ENCODE assay signal across 23 mouse cellular contexts in genomic region chr7:44280959-44281358, GRCm38 (mm10). TPM values are rescaled to one million over a fixed set of nuclear protein-coding genes. Genes with fewer than 3 reads are reported as not detected.
DNase-seq lines count a peak whose midpoint lies in the region; TF ChIP-seq lines count a peak whose summit lies in the region.
"Had no signal": no experiment of that assay in that cellular context is flagged by ENCODE, and none has a peak within 500 bp of the region (broad histone marks: within the 10 kb centered on the region; RNA-seq: fewer than 3 reads in every experiment).

No protein-coding gene starts in this region.

- H3K79me2 ChIP-seq in C2C12 (ENCODE audit: control insufficient read depth, insufficient read depth) = no peaks in the 10 kb centered on the region
- no peaks in the 10 kb centered on the region for H3K79me2 ChIP-seq in myocyte (ENCODE audit: control insufficient read depth, insufficient read depth)

- H3K4me2 ChIP-seq in myocyte (ENCODE audit: low read depth) = no peak overlapping the region
- H3K4me2 ChIP-seq: embryonic facial prominence, embryonic 13.5 days; heart, embryonic 13.5 days; limb, embryonic 15.5 days; stomach, embryonic 15.5 days had no signal

- H3ac ChIP-seq in C2C12 (ENCODE audit: control insufficient read depth, insufficient read length, low read depth) = no peak overlapping the region
- H3ac ChIP-seq in myocyte (ENCODE audit: control insufficient read depth, insufficient read length) = no peak overlapping the region

- peaks cover 24% of the 10 kb centered on the region for H3K27me3 ChIP-seq in C2C12 (ENCODE audit: control insufficient read depth, insufficient read depth, insufficient read length)
- H3K27me3 ChIP-seq in myocyte (ENCODE audit: control insufficient read depth, insufficient read depth, insufficient read length) = peaks cover 36% of the 10 kb centered on the region
- H3K27me3 ChIP-seq: stomach, embryonic 15.5 days had no signal

- no peak for DNase-seq in layer of hippocampus, adult 2 months (ENCODE audit: low spot score in 2 of 2)
- no peak for DNase-seq in layer of hippocampus, postnatal 10 days (ENCODE audit: low spot score in 2 of 2)
- DNase-seq in brain, adult 2 months (ENCODE audit: low read depth, low spot score) = peak; percentile 39
- no peak for DNase-seq in thymus, adult 18-20 months
- no peak for DNase-seq in layer of hippocampus, adult 18-20 months (ENCODE audit: low spot score in 2 of 2)
- DNase-seq: adrenal gland, postnatal 25 days; cerebellum, adult 2 months; heart, postnatal 36 days; kidney, adult 8-10 months; kidney, postnatal 25 days; liver, postnatal 0 days; spleen, adult 18-20 months had no signal

- peak overlapping the region; percentile 54; the same call in 1 of the 2 replicates for H3K27ac ChIP-seq in layer of hippocampus, adult 2 months
- H3K27ac ChIP-seq: embryonic facial prominence, embryonic 13.5 days; heart, embryonic 13.5 days; limb, embryonic 15.5 days; macrophage; stomach, embryonic 15.5 days had no signal

- TF ChIP-seq POLR2A in myocyte (IDR thresholded peaks at IDR 0.05; ENCODE audit: insufficient read length, low read depth) = no peak

- H3K36me3 ChIP-seq in C2C12 (ENCODE audit: control insufficient read depth, insufficient read depth) (no peaks in the 10 kb centered on the region), myocyte (ENCODE audit: control insufficient read depth, insufficient read depth) (no peaks in the 10 kb centered on the region)
- H3K36me3 ChIP-seq: embryonic facial prominence, embryonic 13.5 days; heart, embryonic 13.5 days; limb, embryonic 15.5 days; stomach, embryonic 15.5 days had no signal

- no peaks in the 10 kb centered on the region for H3K79me3 ChIP-seq in C2C12 (ENCODE audit: low read depth)

- TF ChIP-seq CTCF in layer of hippocampus, adult 2 months (conservative IDR thresholded peaks at IDR 0.05) = no peak
- no peak for TF ChIP-seq CTCF in C2C12 (IDR thresholded peaks at IDR 0.05; ENCODE audit: control insufficient read depth, insufficient read depth, insufficient read length)

- no peak overlapping the region for H3K4me3 ChIP-seq in layer of hippocampus, adult 2 months
- H3K4me3 ChIP-seq in C2C12 (ENCODE audit: insufficient read depth, poor library complexity, severe bottlenecking) (no peak overlapping the region), myocyte (no peak overlapping the region)
- H3K4me3 ChIP-seq: embryonic facial prominence, embryonic 13.5 days; heart, embryonic 13.5 days; limb, embryonic 15.5 days; stomach, embryonic 15.5 days had no signal

TF ChIP-seq in C2C12, 6 proteins besides CTCF, POLR2A, EP300 and RAD21:
- peak; percentile 48 for TF ChIP-seq USF1 (IDR thresholded peaks at IDR 0.05; ENCODE audit: low read depth)
- no peak for TF ChIP-seq MAX (IDR thresholded peaks at IDR 0.05)
- no peak for TF ChIP-seq MYOD1 (IDR thresholded peaks at IDR 0.05; ENCODE audit: control insufficient read depth, insufficient read length, low read depth)
- no peak for TF ChIP-seq MYOG (IDR thresholded peaks at IDR 0.05; ENCODE audit: control insufficient read depth, extremely low read depth, insufficient read length)
- no peak for TF ChIP-seq FOSL1 (IDR thresholded peaks at IDR 0.05; ENCODE audit: insufficient read depth, low read length, poor library complexity, severe bottlenecking)
- TF ChIP-seq CEBPB (IDR thresholded peaks at IDR 0.05; ENCODE audit: low read depth) = no peak

TF ChIP-seq in myocyte, 11 proteins besides CTCF, POLR2A, EP300 and RAD21:
- TF ChIP-seq CEBPB (IDR thresholded peaks at IDR 0.05; ENCODE audit: insufficient read depth, poor library complexity, severe bottlenecking) (no peak), E2F4 (IDR thresholded peaks at IDR 0.05; ENCODE audit: insufficient read depth) (no peak), SRF (IDR thresholded peaks at IDR 0.05; ENCODE audit: control insufficient read depth, insufficient read length, low read depth) (no peak), MYOG (IDR thresholded peaks at IDR 0.05; ENCODE audit: control insufficient read depth in 1 of 3, insufficient read depth in 1 of 3, insufficient read length in 2 of 3, low read depth in 2 of 3) (no peak), USF1 (IDR thresholded peaks at IDR 0.05; ENCODE audit: low read depth) (peak; percentile 52), MAX (IDR thresholded peaks at IDR 0.05; ENCODE audit: low read depth) (no peak), MYOD1 (IDR thresholded peaks at IDR 0.05; ENCODE audit: control insufficient read depth in 1 of 3, insufficient read length in 2 of 3, low read depth in 2 of 3) (no peak), REST (IDR thresholded peaks at IDR 0.05; ENCODE audit: insufficient read depth, insufficient read length) (no peak)

RNA-seq across cellular contexts. Expression of gene Gm15517, which starts 19.7 kb away (rescaled TPM):
- not detected for total RNA-seq in layer of hippocampus, adult 2 months (2021)
- total RNA-seq in layer of hippocampus, postnatal 10 days (2021) = not detected
- polyA plus RNA-seq in C2C12 (2012; fragmentation: generic; extraction: Trizol) (not detected), myocyte (2012; fragmentation: generic; extraction: Trizol) (not detected)
- not detected for total RNA-seq in layer of hippocampus, adult 18-20 months (2021)
- total RNA-seq: adrenal gland, postnatal 25 days; heart, postnatal 36 days; layer of hippocampus, postnatal 25 days; left cerebral cortex, postnatal 25 days had no signal
- polyA plus RNA-seq: cerebellum, adult 2 months; embryonic facial prominence, embryonic 13.5 days; heart, embryonic 13.5 days; inflammation-experienced regulatory T-cells, adult 6 months; limb, embryonic 15.5 days; liver, postnatal 0 days; macrophage; stomach, embryonic 15.5 days had no signal

RNA-seq across cellular contexts. Expression of gene Acp4, which starts 23.8 kb away (rescaled TPM):
- not detected for total RNA-seq in layer of hippocampus, adult 2 months (2021)
- total RNA-seq in layer of hippocampus, postnatal 10 days (2021) = not detected
- polyA plus RNA-seq in C2C12 (2012; fragmentation: generic; extraction: Trizol) (not detected), myocyte (2012; fragmentation: generic; extraction: Trizol) (0.06 TPM)
- total RNA-seq in layer of hippocampus, adult 18-20 months (2021) = not detected
- total RNA-seq: adrenal gland, postnatal 25 days; heart, postnatal 36 days; layer of hippocampus, postnatal 25 days; left cerebral cortex, postnatal 25 days had no signal
- polyA plus RNA-seq: cerebellum, adult 2 months; gonadal fat pad, adult 2 months; heart, embryonic 13.5 days; inflammation-experienced regulatory T-cells, adult 6 months; liver, postnatal 0 days; macrophage; stomach, embryonic 15.5 days had no signal

RNA-seq across cellular contexts. Expression of gene Clec11a, which starts 25.7 kb away (rescaled TPM):
- 1 to 10 TPM; 3.0 to 3.5 TPM for total RNA-seq in layer of hippocampus, adult 2 months (2021)
- 1 to 10 TPM; 1.9 TPM for total RNA-seq in layer of hippocampus, postnatal 10 days (2021)
- polyA plus RNA-seq in C2C12 (2012; fragmentation: generic; extraction: Trizol) (0.30 TPM), myocyte (2012; fragmentation: generic; extraction: Trizol) (0.60 TPM)
- total RNA-seq in layer of hippocampus, adult 18-20 months (2021) = 1 to 10 TPM; 3.3 to 3.6 TPM

RNA-seq across cellular contexts. Expression of gene Shank1, which starts 29.1 kb away (rescaled TPM):
- total RNA-seq in layer of hippocampus, adult 2 months (2021) = 100 to 1,000 TPM; 647 to 698 TPM
- total RNA-seq in layer of hippocampus, postnatal 10 days (2021) = 100 to 1,000 TPM; 439 to 476 TPM
- polyA plus RNA-seq in C2C12 (2012; fragmentation: generic; extraction: Trizol) (under 0.01 TPM), myocyte (2012; fragmentation: generic; extraction: Trizol) (0.10 TPM)
- 100 to 1,000 TPM; 626 to 653 TPM for total RNA-seq in layer of hippocampus, adult 18-20 months (2021)
- polyA plus RNA-seq: liver, postnatal 0 days; macrophage had no signal

RNA-seq across cellular contexts. Expression of gene 2410002F23Rik, which starts 34.4 kb away (rescaled TPM):
- 10 to 100 TPM; 87.8 to 90.3 TPM for total RNA-seq in layer of hippocampus, adult 2 months (2021)
- 100 to 1,000 TPM; 117 to 139 TPM for total RNA-seq in layer of hippocampus, postnatal 10 days (2021)
- polyA plus RNA-seq in C2C12 (2012; fragmentation: generic; extraction: Trizol) = 68.9 TPM
- polyA plus RNA-seq in myocyte (2012; fragmentation: generic; extraction: Trizol) = 40.9 TPM
- 10 to 100 TPM; 78.3 to 89.3 TPM for total RNA-seq in layer of hippocampus, adult 18-20 months (2021)
